Mouse (Mus musculus) spleen, adult 18-20 months (tissue): Measurements from ENCODE around the gene Zscan22.
"Not testable (repeated sequence)": the region's sequence is repeated elsewhere in the genome, so short reads cannot be mapped to it uniquely, and the experiment has no call there.

ENCODE experiments used
- DNase-seq, 2 experiments: peaks; one replicate each; pipeline ENCODE4 v3.0.0; 2022; ENCODE audit warnings: mixed read lengths in 2 of 2

Gene Zscan22

GRCm38 (mm10) chr7:12927693-12928589 is 30.3 kb downstream of the Zscan22 start:
- no peak for DNase-seq

DNA sequence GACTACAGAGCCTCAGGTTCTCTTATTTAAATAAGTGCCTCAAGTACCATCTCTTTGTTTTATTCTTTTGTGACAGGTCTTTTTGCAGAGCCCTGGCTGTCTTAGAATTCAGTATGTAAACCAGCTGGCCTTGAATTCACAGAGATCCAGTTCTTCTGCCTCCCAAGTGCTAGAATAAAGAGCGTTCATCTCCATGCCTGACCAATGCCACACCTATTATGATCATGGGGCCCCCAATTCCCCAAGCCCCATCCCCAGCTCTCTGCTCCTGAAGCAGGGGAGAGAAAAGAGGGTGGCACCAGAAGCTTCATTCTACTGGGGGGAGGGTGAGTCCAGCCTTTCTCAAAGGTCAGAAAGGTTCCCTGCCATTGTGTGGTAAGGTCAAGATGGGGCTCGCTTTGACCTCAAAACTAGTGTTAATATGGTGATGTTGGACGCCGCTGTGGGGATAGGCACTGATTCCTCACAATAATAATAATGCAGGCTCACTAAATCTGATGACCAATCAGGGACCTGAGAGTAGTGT is 36.1 kb downstream of the Zscan22 start:
- no peak for DNase-seq

- DNase-seq = no peak
Measured at GRCm38 (mm10) chr7:12934808-12935207, 37.2 kb downstream of the Zscan22 start.

GRCm38 (mm10) chr7:12937254-12937803 is 39.7 kb downstream of the Zscan22 start:
- DNase-seq = not testable (repeated sequence)

DNA sequence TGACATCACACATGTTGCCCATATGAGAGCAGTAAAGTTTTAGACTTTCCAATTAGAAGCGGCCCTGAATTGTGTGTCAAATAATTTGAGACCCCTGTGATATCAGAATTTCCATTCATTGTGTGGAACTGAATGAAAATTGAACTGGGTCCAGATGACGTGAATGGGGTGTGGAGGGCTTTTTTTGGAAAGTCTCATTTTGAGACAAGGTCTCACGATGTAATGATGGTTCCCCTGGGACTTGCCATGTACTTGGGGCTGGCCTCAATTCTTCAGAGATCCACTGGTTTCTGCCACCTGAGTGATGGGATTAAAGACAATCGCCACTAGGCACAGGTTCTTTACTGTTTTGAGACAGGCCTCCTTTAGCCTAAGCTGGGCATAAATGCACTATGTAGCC is 43.0 kb downstream of the Zscan22 start:
- no peak for DNase-seq

- DNase-seq = no peak
Measured at GRCm38 (mm10) chr7:12943488-12943887, 45.9 kb downstream of the Zscan22 start.

GRCm38 (mm10) chr7:12949032-12949871 is 51.6 kb downstream of the Zscan22 start:
- DNase-seq = peak; percentile 85 to 86

- DNase-seq = no peak
Measured at GRCm38 (mm10) chr7:12949872-12950229, 52.2 kb downstream of the Zscan22 start.

DNA sequence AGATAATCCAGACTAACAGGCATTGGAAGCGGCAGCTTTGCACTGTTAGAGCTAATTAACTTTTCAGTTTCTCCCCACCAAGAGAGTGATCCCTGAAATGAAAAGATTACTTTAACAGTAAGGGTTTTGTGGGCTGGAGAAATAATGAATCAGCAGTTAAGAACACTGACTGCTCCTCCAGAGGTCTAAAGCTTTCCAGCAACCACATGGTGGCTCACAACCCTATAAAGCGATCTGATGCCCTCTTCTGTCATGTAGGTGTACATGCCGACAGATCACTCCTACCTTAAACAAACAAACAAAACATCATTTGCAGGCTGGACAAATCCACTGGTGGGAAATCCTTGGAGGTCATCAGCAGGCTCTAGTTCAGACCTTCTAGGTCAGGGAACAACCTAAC is 57.3 kb downstream of the Zscan22 start:
- no peak for DNase-seq

- DNase-seq = no peak
Measured at GRCm38 (mm10) chr7:12957511-12957910, 59.9 kb downstream of the Zscan22 start.
